Mouse (Mus musculus) lung, postnatal 36 days (tissue): Measurements from ENCODE around the gene Mpp3.
A peak's percentile ranks its signal among the peaks of the same experiment; 100 is the strongest.

Experiments used
- DNase-seq: peaks from one replicate; pipeline ENCODE4 v3.0.0; 2022; ENCODE audit warnings: mixed read lengths

Gene Mpp3

DNA sequence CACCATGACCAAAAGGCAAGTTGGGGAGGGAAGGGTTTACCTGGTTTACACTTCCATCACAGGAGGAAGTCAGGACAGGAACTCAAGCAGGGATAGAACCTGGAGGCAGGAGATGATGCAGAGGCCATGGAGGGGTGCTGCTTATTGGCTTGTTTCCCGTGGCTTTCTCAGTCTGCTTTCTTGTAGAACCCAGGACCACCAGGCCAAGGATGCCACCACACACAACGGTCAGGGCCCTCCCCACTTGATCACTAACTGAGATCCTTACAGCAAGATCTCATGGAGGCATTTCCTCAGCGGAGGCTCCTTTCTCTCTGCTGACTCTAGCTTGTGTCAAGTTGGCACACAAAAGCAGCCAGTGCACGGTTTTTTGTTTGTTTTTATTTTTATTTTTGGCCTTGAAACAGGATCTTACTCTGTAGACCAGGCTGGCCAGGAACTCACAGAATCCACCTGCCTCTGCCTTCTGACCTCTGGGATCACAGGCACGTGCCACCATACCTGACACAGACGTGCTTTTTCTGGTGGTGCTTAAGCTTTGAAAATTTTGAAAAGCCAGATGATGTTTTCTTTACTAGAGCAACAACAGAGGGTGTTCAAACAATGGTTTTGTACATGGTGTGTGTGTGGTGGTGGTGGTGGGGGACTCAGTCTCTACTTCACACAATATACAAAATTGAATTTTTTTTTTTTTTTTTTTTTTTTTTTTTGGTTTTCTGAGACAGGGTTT is at the start of gene Mpp3:
Gene Mpp3 (minus strand): TSS at position 375 of the 730 bp plus-strand sequence.
- DNase-seq, result no peak

DNA sequence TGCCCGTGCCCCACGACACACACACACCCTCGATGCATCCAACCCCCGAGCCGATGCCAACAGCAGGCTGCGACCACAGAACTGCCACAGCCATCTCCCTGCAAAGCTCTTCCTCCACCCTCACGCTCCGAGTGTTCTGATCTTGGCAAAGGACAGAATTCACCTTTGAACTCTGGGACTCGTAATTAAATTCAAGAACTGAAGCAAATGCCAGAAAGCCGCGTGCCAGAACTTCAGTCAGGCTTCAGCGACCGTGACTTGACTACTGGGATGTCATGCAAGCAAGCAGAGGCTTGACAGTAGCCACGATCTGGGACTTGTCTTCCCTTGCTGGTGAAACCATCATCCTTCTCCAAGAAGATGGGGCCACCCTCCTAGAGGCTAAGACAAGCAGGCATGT is 45.5 kb upstream of the Mpp3 start:
- DNase-seq, result no peak

DNA sequence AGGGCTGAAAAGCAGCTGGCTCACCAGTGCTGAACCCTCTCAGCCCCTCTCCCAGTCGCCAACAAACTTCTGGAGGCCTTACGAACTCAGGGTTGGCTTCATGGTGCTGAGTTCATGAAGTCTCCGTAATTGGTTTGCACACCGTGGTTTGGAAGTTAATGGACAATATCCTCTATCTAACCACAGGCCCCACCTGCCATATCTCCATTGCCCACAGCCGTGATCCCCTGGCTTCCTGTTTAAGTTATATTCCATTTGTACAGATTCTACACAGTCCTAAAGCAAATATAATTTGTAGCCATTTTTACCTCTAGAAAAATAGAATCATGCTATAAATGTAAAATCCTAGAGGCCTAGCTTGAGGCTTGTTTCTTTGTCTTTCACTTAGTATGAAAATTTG is 44.5 kb upstream of the Mpp3 start:
- DNase-seq, result no peak

DNA sequence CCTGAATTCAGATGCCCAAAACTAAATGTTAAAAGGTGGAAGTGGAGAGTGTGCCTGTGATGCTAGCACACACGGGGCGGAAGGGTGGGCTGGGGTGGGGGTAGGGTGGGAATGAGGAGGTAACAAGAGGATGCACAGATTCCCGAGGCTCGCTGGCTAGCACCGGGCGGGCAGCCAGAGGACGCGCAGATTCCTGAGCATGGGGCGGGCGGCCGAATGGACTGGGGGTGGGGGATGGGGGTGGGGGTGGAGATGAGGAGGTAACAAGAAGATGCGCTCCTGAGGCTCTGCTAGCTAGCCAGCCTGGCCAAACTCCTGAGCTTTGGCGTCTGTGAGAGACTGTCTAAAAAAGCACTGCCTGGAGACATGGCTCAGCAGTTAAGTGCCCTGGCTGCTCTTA is 42.2 kb upstream of the Mpp3 start:
- no peak for DNase-seq

DNA sequence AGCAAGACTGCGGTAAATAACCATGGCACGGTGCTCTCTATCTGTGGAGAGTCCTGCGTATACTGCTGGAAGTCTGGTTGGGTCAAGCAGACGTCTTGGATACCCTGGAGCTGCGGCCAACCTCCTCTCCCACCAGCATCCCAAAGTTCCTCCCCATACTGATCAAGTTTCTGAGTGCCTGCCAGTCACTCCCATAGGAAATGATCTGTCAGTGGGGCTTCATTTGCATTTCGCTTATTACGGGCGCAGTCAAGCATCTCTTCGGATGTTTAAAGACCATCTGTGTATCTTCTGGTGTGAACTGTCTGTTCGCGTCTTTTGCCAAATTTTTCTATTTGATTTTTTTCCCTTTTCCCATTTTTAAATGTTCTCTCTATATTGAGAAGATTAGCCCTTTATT is 41.4 kb upstream of the Mpp3 start:
- DNase-seq, result no peak

DNA sequence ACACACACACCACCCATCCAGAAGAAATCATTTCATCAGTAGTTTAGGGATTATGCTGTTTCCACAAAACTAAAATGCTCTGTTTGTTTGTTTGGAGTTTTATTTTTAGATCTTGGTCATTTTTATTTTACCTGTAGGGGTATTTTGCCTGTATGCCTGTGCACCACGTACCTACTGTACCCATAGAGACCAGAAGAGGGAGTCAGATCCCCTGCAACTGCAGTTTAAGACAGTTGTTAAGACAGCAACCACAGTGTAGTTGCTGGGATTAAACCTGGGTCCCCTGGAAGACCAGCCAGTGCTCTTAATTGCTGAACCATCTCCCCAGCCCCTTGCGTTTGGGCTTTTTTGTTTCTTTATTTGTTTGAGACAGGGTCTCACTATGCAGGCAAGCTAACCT is 40.7 kb upstream of the Mpp3 start:
- DNase-seq, result no peak

DNA sequence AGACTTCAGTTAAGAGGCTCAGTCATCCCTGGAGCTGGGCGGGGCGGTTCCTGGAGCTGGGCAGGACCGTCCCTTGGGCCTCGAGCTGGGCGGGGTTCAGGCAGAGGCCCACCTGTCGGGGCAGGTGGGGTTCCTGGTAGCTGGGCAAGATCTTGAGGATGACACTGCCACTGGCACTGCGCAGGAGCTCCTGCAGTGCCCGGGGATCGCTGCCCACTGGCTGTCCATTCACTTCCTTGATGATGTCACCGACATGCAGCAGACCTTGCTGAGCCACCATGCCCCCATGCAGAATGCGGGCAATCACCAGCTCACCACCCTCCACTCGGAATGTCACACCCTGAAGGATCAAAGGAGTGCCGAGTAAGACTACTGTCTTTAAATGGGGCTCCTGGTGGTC is 34.8 kb upstream of the Mpp3 start:
- DNase-seq, result no peak

DNA sequence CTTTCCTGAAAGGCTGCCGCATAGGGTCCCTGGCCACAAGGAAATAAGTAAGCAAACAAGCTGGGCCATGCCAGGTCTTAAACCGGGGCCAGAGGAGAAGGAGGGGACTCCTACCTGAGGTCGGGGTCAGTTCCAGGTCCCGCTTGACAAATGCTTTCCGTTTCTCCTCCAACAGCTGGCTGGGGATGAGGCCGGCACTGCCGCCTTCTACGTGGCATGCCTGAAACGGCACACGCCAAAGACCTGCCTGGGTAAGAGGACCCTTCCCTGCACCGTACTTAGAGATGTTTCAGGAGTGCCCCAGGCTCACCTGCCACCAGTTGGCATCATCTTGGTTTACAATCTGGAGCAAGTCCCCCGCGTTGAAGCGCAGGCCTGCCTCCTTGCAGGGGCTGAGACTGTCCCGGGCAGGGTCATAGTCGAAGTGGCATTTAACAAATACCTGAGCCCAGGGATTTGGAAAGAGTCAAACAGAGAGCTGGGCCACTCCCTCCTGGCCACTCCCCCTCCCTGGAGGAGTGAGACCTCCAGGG is 33.7 kb upstream of the Mpp3 start:
- no peak for DNase-seq

DNA sequence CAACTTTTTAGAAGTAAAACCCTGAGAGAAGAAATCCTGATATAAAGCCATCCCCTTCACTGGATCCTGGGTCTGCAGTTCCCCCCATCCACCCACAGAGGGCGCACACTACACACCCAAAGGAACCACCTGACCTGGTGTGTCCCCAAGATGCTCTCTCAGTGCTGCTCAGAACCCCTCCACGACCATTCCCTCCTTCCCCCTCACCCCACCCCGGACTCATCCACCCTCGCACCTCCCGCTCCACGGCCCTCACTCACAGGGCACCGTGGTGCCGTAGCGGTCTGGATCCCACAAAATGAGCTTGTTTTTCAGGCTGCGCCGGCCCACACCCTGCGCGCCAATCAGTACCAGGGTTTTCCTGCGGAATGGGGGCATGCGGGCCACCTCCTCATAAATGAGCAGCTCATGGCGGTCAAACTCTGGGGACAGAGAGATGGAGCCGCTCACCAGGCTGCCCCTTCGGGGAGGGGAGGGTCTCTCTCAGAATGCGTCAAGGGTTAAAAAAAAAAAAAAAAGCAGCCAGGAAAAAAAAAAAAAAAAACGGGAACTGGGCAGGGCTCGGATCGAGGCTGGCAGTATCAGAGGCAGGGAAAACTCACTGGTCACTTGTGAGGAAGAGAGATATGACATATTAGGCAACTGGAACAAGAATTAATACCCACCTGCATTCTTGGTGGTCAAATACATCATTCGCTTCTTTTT is 33.1 kb upstream of the Mpp3 start:
- peak; percentile 87 for DNase-seq

DNA sequence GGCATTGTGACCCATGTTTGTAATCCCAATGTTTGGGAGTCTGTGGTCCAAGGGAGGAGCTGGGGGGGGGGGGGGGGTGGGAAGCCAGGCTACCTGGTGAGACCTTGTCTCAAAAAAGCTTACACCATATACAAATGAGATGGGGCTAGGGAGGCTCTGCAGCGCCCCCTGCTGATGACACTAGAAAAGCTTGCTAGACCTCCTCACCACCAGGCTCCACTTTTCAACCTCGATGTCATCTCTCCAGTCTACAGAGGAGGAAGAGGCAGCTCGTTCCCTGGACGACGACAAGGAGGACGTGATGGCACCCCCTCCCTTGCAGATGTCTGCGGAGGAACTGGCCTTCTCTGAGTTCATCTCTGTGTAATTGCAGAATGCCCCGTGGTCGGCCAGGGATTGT is 25.6 kb upstream of the Mpp3 start:
- DNase-seq, result peak; percentile 67

DNA sequence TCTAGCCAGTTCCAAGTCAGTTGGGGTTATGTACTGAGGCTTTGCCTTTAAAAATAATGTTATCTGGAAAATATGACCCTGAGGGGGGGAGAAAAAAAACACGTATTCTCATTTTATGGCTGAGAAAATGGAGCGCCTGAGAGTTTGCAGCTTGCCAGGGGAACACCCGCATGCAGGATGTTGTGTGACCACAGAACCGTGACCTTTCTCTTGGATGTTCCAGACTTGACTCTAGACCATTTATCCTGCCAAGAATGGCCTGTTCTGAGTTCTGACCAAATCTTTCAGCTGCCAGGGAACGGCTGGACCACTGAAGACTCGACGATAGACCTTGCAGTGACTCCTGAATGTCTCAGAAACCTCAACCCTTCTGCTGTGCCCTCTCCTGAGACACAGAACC is 24.9 kb upstream of the Mpp3 start:
- peak; percentile 41 for DNase-seq

DNA sequence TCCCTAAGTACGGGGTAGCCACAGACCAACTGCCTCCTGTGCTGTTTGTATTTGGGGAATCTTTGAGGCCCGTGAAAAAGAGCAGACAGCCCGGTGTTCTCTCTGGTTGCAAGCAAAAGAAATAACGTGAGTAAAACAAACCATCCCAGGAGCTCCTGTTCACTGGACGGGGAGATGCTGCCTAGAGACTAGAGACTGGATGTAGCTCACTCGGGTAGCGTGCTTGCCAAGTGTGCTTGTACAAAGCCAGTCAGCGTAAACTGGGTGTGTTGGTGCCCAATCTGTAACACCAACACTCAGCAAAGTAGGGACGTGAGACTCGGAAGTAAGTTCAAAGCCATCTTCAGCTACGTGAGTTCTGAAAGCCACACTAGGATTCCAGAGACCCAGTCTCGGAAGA is 24.4 kb upstream of the Mpp3 start:
- no peak for DNase-seq

DNA sequence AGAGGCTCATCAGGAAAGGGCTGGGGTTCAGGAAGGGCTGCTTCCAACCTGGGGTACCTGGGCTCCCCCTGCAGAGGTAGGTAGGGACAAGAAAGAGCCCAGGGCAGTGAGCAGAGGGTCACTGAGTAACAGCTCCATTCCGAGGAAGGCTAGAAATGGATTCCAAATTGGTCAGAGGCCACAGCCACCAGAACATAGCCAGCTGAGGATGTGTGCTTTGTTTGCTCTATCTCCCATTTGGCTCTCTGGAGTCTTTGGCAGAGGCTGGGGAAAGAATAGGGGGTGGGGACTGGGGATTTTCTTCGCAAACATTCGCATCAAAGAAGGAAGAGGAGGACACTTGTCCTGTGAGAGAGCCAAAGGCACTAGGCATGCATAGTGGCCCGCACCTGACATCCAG is 23.7 kb upstream of the Mpp3 start:
- peak; percentile 41 for DNase-seq

DNA sequence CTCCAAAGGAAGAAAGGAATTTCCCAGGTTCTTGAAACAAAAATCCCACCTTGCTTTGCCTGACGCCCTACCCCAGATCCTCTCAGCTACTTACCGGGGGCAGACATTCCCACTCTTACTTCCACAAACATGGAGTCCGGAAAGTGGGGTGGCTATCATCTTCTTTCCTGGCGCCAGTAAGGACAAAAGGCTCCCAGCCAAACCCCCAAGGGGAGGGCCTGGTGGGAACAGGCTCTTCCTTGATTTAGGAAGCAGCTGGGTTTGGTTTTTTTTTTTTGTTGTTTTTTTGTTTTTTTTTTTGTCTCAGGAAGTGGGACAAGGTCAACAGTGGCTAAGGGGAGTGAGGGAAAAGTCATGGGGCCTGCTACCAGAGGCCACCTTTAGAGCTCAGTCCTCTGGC is 23.3 kb upstream of the Mpp3 start:
- peak; percentile 81 for DNase-seq

DNA sequence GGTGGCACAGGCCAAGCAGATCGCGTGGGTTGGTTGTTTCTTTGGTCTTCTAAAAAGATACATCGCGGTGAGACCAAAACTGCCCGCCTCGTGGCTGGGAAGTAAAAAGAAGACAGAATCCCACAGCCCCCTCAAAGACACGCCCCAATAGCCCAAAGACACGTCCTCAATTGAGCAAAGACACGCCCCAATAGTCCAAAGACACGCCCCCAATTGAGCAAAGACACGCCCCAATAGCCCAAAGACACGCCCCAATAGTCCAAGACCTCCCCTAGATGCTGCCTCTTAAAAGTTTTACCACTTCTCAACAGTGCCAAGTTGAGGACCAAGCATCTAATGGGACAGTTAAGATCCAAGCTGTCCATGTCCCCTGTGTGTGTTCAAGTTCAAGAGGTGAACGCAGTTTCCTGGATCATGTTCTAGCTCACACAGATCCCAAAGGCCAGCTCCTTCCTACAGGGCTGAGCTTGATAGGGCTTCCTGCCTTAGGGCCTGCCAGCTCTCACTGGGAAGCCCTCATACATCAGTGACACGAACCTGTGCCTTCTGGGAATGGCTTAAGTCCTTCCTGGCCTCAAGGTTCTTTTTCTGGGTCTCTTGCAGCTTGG is 21.7 kb upstream of the Mpp3 start:
- peak; percentile 36 for DNase-seq

DNA sequence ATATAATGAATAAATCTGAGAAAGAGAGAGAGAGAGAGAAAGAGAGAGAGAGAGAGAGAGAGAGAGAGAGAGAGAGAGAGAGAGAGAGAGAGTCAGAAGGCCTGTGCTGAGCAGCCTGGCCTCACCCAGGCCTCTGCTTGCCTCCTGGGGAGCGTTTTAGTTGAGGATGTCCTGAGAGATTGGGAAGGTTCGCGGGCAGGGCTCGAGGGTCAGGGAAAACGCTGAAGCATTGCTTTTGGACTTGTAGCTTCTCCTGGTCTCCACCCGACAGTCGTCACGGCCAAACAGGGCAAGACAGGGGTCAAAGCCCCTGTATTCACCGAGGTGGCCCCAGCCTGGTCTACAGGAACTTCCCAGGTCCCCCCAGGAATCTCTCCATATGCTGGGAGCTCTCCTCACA is 18.3 kb upstream of the Mpp3 start:
- no peak for DNase-seq

DNA sequence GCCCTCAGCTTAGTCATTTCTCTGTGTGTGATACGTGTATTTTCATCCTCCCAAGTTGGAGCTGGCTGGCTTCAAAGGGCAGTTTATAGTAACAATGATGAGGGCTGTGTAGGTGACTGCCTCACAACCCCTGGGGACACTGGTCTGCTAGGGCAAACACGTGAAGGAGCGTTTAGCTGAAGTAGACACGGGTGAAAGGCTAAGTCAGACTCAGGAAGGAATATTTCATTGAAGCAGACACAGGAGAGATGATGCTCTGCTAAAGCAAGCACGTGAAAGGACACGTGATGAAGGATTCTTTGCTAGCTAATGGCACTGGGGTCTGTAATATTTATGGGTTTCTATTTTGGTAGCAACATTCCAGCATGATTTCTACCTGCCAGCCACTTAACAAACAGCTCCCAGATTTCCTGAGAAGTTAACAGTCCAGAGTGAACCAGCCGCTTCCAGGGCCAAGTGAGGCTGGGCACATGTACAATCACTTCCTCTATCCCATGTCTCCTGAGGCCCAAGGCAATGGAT is 16.5 kb upstream of the Mpp3 start:
- no peak for DNase-seq

DNA sequence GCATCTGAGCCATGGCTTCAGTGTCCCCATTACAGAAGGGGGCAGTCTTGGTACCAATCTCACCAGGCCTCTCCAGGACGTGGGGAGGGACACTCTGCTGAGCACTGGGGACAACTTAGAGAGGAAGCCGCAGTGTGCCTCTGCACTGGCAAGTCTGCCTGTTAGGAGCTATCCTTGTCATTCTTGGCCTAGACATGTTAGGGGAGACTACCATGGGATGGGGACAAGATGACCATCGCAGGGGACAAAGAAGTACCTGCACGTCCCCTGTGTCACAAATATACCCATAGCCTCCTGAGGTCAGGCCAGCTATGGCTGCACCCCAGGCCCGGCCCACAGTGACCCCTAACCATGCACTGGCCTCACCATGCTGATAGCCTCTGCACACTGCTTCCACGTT is 15.1 kb upstream of the Mpp3 start:
- no peak for DNase-seq

DNA sequence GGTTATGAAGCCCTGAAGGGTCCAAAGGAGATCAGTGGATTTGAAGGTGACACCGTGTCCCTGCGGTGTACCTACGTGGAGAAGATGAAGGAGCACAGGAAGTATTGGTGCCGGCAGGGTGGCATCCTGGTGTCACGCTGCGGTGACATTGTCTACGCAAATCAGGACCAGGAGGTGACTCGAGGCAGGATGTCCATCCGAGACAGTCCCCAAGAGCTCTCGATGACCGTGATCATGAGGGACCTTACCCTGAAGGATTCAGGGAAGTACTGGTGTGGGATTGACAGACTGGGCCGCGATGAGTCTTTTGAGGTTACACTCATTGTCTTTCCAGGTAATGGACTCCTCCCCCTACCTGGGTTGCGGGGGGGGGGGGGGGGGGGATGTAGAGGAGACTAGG is 14.7 kb upstream of the Mpp3 start:
- no peak for DNase-seq

DNA sequence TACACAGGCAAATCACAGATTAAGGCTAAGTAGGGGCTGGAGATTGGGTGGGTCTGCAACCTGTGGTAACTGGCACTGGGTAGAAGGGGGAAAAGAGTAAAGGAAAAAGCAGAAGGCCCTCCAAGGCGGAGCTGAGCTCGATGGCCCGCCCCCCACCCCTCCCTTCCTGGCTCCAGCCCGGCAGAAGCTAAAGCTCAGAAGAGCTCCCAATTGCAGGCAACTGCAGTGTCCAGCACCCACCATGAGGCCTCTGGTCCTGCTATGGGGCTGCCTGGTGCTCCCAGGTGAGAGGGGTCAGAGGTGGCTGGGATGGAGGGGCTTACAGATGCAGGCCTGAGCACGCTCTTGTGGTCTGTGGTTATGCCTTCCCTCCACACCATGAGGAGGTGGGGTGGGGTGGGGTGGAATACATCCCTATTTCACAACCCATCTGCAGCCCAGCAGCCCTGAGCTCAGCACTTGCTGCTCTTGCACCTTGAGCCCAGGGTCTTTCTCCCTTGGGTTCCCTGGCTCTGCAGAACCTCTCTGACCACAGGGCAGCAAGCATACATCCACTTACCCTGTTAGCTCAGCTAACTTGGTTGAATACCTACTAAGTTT is 13.2 kb upstream of the Mpp3 start, which contains the start of gene Cd300lg:
Gene Cd300lg (plus strand): TSS at position 160 of the 600 bp plus-strand sequence.
- no peak for DNase-seq

DNA sequence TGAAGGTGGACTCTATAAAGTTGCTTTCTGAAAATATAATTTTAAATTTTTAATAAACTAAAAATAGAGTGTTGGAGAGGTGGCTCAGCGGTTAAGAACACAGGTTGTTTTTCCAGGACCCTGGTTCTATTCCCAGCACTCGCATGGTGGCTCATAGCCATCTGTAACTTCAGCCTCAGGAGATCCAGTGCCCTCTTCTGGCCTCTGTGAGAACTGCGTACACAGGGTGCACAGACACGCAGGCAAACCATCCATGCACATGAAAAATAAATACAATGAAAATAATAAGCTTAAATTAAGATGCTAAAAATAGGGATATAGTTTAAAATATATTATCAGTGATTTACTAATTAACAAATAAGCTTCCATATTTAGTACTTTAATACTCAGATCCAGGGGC is 12.4 kb upstream of the Mpp3 start:
- no peak for DNase-seq

DNA sequence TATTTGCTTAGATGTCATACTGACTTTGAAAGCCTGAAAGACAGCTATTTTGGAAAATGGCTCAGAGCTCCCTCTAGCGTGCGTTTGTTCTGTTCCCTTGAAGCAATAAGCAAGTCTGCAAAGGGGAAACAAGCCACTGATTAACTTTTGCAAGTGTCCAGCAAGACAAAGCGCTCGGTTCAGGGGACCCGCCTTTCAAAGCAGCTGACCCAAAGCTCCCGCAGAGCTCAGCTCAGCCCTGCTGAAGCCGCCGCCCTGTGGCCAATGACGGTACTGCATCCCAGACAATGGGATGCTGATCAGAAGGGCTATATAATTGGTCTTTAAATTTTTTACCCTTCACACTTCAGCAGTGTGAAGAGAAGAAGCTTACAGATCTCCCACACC is 11.9 kb upstream of the Mpp3 start:
- DNase-seq, result peak; percentile 95

DNA sequence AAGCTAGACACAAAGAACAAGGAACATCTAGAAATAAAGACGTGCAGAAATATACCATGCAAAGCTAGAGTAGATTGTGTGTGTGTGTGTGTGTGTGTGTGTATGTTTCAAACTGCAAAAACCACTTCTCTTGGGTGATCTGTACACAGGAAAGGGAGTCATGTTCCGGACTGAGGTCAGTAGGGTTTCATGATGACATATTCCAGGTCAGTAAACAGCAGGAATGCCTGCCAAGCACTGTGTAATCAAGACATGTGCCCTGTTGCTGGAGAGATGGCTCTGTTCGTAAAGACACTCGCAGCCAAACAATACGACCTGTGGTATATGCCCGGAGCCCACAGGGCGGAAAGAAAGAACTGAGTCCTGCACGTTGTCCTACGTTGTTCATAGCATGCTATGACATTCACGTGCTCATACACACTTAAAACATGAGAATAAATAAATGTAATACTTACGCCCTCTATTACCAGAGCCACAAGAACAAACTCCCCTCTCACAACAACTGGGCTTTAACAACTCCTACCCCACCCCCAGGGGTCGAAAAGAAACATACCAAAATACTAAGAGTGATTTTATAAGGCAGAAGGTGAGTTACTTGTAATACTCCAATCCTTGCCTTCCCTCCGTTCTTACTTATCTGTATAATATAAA is 11.4 kb upstream of the Mpp3 start:
- peak; percentile 78 for DNase-seq
